Mouse (Mus musculus) cerebellum, adult (tissue): ENCODE data around the gene Fgd2.
"Not testable (repeated sequence)": the region's sequence is repeated elsewhere in the genome, so short reads cannot be mapped to it uniquely, and the experiment has no call there.

ENCODE experiments used
- ATAC-seq: cut with Nextera tagmentation; 2 replicates; pipeline ENCODE4 v1.9.2; 2017; ENCODE audit warnings: mild to moderate bottlenecking, moderate library complexity, mixed read lengths; ENCODE audit not compliant: insufficient number of reproducible peaks, low FRiP score, low TSS enrichment

Fgd2 gene

GRCm38 (mm10) chr17:29360761-29361221 lies at the start of gene Fgd2:
Fgd2 (plus strand) TSS chr17:29360914.
- no peak for ATAC-seq

GRCm38 (mm10) chr17:29311602-29312001 lies 49.1 kb upstream of the Fgd2 start:
- no peak for ATAC-seq

- ATAC-seq = no peak
These were observed 48.6 kb upstream of the Fgd2 start for GRCm38 (mm10) chr17:29312082-29312481.

- no peak for ATAC-seq
These were observed 47.4 kb upstream of the Fgd2 start for GRCm38 (mm10) chr17:29313300-29313699.

- no peak for ATAC-seq
These were observed 44.8 kb upstream of the Fgd2 start for GRCm38 (mm10) chr17:29315672-29316465.

- no peak for ATAC-seq
These were observed 43.8 kb upstream of the Fgd2 start for GRCm38 (mm10) chr17:29316891-29317290.

GRCm38 (mm10) chr17:29317380-29317779 lies 43.3 kb upstream of the Fgd2 start, which contains the start of gene Pi16:
Pi16 (plus strand) TSS chr17:29317680.
- ATAC-seq = not testable (repeated sequence)

- ATAC-seq = no peak
These were observed 41.9 kb upstream of the Fgd2 start for GRCm38 (mm10) chr17:29318731-29319250.

GRCm38 (mm10) chr17:29319476-29319875 lies 41.2 kb upstream of the Fgd2 start:
- no peak for ATAC-seq

- no peak for ATAC-seq
These were observed 40.7 kb upstream of the Fgd2 start for GRCm38 (mm10) chr17:29319881-29320639.

GRCm38 (mm10) chr17:29321765-29322602 lies 38.7 kb upstream of the Fgd2 start:
- ATAC-seq = no peak

- no peak for ATAC-seq
These were observed 38.1 kb upstream of the Fgd2 start for GRCm38 (mm10) chr17:29322603-29322962.

- ATAC-seq = no peak
These were observed 37.1 kb upstream of the Fgd2 start for GRCm38 (mm10) chr17:29323625-29324024.

- no peak for ATAC-seq
These were observed 34.9 kb upstream of the Fgd2 start for GRCm38 (mm10) chr17:29325831-29326230.

- ATAC-seq = no peak
These were observed 33.9 kb upstream of the Fgd2 start for GRCm38 (mm10) chr17:29326531-29327529.

- no peak for ATAC-seq
These were observed 33.0 kb upstream of the Fgd2 start for GRCm38 (mm10) chr17:29327691-29328090.

GRCm38 (mm10) chr17:29330221-29330620 lies 30.5 kb upstream of the Fgd2 start:
- no peak for ATAC-seq

GRCm38 (mm10) chr17:29330671-29331410 lies 29.9 kb upstream of the Fgd2 start:
- peak; percentile 79 for ATAC-seq
